Mouse (Mus musculus) CD8-positive naive resting alpha-beta T cell, adult 2 months (primary cell): ENCODE measurements around the gene Trnau1ap.
"Not testable (repeated sequence)": the region's sequence is repeated elsewhere in the genome, so short reads cannot be mapped to it uniquely, and the experiment has no call there.

Source experiments
- DNase-seq, 2 experiments: peaks; one replicate each; pipeline ENCODE4 v3.0.0; 2022; ENCODE audit warnings: low read depth in 2 of 2, low spot score in 2 of 2

Trnau1ap gene

DNA sequence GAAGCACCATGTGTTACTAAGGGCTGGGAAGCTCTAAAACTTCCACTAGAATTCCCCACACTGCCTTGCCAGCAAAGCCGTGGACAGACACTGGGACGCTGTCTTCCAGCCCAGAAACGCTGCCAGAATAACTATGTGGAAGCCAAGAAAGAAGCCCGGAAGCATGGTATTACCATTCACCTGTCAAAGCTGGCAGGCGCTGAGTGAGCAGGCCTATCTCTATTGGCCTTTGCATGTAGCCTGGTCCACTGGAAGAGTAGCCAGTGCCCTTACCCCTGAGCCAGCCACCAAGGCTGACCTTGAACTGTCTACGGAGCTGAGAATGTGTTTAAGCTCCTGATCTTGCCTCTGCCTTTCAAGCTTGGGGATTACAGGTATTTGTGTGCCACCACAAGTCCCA, 27.9 kb downstream of the Trnau1ap start:
- no peak for DNase-seq

DNA sequence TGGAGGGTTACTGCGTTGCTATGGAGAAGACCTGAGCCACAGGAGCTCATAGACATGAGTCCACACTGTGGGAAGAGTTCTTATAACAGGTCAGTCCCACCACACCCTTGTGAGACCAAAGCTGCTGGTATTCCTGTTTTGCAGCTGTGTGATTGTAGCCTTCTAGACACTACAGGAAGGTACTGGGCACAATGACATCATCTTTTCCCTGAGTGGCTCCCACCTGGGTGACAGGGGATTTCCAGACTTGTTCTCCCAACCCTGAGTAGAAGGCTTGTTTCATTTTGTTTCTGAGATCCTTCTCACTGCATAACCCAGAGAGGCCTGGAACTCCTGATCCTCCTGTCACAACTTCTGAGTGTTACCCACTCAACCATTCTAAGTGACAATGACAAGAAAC, 29.5 kb downstream of the Trnau1ap start:
- no peak for DNase-seq

DNA sequence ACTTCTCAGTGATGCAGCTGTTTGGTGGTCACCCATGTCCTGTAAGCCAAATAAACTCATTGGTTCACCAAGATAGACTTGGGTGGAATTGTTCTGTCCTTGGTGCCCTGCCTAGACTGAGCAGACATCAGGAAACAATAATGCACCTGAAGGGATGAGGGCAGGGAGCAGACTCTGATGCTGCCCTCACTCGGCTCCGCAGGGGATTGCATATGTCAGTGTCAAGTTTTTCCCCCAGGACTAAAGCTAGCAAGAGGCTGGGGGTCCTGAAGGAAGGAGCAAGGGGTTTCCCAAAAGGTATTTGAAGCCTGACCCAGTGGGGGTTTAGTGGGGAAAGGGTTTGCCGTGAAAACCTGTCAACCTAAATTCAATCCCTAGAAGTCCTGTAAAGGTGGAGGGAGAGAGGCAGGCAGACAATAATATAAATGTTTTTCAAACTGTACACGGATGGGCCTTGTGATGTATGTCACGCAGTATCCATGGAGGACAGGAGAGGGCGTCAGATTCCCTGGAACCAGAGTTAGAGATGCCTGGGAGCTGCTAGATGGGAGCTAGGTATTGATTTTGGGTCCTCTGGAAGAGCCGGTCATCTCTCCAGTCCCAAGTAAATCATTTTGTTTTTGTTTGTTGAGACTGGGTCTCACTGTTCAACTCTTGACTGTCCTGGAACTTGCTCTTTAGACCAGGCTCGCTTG, 33.5 kb downstream of the Trnau1ap start:
- DNase-seq: no peak

GRCm38 (mm10) chr4:132293682-132294240, 35.6 kb downstream of the Trnau1ap start:
- DNase-seq: no peak

DNA sequence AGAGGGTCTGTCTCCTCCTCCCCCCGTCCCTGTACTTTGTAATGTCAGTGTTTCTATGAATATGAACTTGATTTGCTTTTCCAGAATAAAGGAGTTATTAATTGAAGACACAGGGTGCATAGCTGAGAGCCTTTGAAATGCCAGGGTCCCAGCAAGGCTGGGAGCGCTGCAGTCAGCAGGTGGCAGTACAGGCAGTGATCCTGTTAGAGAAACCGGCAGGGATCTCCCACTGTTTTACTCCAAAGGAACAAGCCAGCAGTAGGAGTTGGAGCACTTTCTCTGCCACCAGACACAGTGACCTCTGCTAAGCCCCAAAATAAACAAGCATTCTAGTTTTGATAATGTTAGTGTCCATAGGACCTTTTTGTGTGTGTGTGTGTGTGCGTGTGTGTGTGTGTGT, 36.4 kb downstream of the Trnau1ap start:
- DNase-seq: no peak

DNA sequence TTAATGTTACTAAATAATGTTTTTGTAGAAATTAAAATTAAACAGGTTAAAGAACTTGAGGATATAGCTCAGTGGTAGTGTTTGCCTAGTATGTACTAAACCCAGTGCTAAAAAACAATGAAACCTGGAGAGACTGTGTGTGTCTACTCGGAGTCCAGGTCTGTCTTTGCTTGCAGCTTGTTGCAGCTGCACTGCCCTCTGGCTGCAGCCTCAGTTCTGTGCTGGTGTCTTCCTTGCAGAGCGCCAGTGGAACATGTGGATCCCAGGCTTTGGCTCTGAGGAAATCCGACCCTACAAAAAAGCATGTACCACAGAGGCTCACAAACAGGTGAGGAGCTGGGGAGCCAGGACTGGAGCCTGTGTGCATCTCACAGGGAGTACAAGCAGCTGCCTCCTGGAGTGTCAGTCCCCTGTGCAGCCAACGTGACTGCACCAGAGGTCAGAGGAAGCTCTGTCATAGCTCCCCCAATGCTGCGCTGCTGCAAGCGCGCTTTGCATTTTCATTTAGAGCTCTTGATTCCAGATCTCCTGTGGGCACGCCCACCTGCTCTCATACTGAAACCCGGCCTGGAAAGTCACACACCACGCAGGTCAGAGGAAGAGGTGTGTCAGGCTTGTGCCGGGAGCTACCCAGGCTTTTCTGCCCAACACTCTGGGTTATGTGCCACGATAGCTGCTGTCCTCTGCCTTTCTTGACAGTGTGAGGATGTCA, 37.6 kb downstream of the Trnau1ap start:
- no peak for DNase-seq

DNA sequence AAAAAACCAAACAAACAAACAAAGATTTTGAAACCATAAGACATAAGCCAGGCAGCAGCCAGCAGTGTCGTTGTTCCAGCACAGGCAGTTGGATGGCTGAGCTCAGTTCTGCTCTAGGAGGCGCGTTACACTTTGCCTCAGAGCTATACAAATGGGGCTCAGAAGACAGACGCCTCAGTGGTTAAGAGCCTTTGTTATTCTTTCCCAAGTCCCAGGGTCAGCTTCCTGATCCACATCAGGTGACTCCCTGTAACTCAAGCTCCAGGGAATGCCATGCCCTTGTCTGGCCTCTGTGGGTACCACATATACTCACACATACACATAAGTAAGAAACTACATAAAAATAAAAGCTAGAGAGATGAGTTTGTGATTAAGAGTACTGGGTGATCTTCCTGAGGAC, 38.3 kb downstream of the Trnau1ap start:
- no peak for DNase-seq

- DNase-seq: not testable (repeated sequence)
Measured at GRCm38 (mm10) chr4:132288840-132289239, 40.5 kb downstream of the Trnau1ap start.

DNA sequence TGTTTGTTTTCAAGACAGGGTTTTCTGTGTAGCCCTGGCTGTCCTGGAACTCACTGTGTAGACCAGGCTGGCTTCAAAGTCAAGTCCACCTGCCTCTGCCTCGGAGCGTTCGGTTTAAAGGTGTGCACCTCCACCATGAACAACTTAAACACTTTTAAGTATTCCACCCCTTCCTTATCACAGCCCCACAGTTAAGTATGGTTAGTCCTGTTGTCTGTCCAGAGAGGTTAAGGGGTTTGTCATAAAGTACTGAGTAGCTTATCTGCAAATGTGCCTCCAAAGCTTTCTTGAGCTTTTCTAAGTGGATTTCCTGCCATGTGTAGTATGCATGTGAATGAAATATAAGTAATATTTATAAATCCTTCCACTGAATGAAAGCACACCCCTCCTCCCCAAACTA, 53.4 kb downstream of the Trnau1ap start:
- no peak for DNase-seq

- peak; percentile 87 to 91 for DNase-seq
Measured at GRCm38 (mm10) chr4:132274156-132274862, 55.0 kb downstream of the Trnau1ap start, which contains the start of gene Taf12. Gene Taf12, plus strand, starts transcription at chr4:132274375.

- no peak for DNase-seq
Measured at GRCm38 (mm10) chr4:132273166-132273565, 56.2 kb downstream of the Trnau1ap start.

DNA sequence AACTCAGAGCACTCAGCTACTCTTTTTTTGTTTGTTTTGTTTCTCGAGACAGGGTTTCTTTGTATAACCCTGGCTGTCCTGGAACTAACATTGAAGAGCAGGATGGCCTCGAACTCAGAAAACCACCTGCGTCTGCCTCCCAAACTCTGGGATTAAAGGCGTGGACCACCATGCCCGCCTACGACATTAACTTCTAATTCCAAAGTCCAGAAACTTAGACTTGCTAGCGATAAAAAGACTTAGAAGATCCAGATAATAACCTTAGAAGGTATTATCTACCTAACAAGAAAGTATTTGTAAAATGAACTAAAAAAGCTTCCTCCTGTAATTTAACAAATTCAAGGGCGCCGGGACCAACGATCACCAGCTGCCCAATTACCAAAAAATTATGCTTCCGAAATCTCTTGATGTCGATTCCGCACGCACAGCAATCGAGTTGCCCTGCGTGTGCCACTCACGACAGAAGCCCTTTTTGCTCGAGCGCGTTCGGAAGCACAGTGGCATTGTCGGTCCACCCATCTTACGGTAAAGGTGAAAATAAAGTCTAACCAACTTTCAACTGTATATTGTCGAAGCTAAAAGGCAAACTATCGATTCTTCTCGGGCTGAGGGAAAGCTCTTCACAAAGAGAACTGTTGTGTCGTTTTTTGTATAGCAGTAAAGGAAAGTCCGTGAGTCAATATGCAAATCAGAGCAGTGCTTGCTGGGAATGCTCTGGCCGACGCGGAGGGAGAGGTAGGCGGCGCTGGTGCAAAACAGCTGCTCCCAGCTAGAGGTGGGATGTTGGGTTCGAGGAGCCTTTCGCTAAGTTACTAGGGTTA, 59.4 kb downstream of the Trnau1ap start:
- DNase-seq: peak; percentile 85 to 87

- DNase-seq: peak; percentile 14 to 33
Measured at GRCm38 (mm10) chr4:132268871-132269739, 60.2 kb downstream of the Trnau1ap start.

DNA sequence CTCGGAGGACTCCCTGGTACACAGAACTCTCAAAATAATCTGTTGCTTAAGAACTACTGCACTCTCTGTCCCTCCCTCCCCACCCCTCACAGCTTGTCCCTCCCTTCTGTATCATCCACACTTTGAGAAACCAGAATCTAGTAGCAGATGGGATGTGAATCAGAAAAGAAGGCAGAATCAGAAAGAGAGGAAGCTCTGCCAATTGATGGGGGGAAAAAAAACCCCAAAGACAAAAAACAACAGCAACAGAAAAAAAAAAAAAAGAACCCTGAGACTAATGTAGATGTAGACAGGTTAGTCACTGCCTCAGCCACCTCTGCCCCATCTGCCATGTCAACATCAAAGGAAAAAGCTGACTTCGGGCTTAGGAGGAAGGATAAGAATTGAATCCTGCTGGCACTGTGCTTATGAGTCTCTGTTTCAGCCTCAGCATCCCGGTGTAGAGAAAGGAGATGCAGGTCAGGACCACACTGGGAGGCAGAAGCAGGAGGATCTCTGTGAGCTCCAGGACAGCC, 62.4 kb downstream of the Trnau1ap start:
- DNase-seq: no peak

DNA sequence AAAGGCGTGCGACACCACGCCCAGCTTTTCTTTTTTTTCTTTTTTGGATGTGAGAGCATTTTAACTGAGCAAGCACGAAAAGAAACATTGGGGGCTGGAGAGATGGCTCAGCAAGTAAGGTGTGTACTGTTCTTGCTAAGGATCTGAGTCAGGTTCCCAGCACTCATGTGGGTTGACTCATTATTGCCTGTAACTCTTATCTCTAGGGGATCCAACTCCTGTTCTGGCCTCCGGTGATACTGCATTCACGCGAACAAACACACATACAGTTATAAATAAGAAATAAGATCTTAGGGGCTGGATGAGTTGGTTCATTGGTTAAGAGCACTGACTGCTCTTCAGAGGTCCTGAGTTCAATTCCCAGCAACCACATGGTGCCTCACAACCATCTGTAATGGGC, 66.0 kb downstream of the Trnau1ap start:
- DNase-seq: no peak

DNA sequence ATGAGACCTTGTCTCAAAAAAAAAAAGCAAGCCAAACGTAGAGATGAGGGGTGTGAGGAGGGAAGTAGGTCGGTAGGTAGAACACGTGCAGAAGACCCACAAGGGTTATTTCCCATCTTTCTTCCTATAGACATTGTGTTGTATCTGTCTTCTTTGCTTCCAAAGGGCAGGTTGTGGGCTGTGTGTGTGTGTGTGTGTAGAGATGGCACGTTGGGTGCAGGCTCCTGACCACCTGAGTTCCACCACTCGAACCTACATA, 67.1 kb downstream of the Trnau1ap start:
- no peak for DNase-seq
